Comparison of ENCODE assay signal across 7 mouse cellular contexts in the genomic region with DNA sequence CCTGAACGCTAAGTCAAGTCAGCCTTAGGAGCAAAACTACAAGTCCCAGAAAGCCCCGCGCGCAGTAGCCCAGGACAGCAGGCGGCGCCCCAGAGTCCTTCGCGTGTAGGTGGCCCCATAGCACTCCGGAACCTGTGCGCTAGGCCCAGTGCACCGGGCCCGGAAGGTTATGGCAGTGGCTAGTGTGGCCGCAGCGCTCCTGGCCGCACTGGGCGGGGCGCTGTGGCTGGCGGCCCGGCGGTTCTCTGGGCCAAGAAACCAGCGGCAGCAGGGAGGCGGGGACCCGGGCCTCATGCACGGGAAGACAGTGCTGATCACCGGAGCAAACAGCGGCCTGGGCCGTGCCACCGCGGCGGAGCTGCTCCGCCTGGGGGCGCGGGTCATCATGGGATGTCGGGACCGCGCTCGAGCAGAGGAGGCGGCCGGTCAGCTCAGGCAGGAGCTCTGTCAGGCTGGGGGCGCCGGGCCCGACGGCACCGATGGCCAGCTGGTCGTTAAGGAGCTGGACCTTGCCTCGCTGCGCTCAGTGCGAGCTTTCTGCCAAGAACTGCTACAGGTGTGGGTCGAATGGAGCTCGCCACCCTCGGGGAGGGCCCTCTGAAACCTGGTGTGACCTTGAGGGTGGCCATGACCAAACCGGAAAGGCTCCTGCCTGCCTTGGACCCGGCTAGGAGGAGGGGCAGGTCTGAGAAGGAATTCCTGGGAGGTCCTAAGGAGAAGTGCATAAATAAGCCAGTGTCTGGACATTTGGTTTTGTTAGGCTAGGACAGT. TPM values are rescaled to one million over a fixed set of nuclear protein-coding genes. Genes with fewer than 3 reads are reported as not detected.
DNase-seq lines count a peak whose midpoint lies in the region; ATAC-seq lines count a peak whose summit lies in the region.

Rdh14 (plus strand) TSS at position 102 of the 771 bp plus-strand sequence.

- H3K27ac ChIP-seq in intestine, embryonic 16.5 days (ENCODE audit: low read length): peak within 1 kb of the TSS; percentile 89
- peak within 1 kb of the TSS; percentile 80 for H3K27ac ChIP-seq in midbrain, embryonic 11.5 days (ENCODE audit: low read depth, low read length)

- H3K4me2 ChIP-seq in intestine, embryonic 16.5 days (ENCODE audit: low read depth, low read length): peak within 1 kb of the TSS; percentile 38
- peak within 1 kb of the TSS; percentile 58 for H3K4me2 ChIP-seq in midbrain, embryonic 11.5 days

- ATAC-seq in intestine, embryonic 16.5 days: peak; percentile 99
- peak; percentile 99 for ATAC-seq in midbrain, embryonic 11.5 days (ENCODE audit: low FRiP score)

- 0 out of 2 replicates have a peak, but pooled peaks cover 3% of the 10 kb centered on the region for H3K4me1 ChIP-seq in intestine, embryonic 16.5 days (ENCODE audit: control insufficient read depth, insufficient read depth, low read length)
- H3K4me1 ChIP-seq in midbrain, embryonic 11.5 days (ENCODE audit: control insufficient read depth, insufficient read depth, low read length): 0 out of 2 replicates have a peak, but pooled peaks cover 2% of the 10 kb centered on the region

- peak within 1 kb of the TSS; percentile 79 for H3K9ac ChIP-seq in intestine, embryonic 16.5 days (ENCODE audit: low read depth, low read length)
- peak within 1 kb of the TSS; percentile 93 for H3K9ac ChIP-seq in midbrain, embryonic 11.5 days (ENCODE audit: low read length)

- WGBS in intestine, embryonic 16.5 days: under 1% methylated on average over 53 of the region's 53 CpGs
- WGBS in midbrain, embryonic 11.5 days: under 1% methylated on average over 53 of the region's 53 CpGs

- no peaks in the 10 kb centered on the region for H3K9me3 ChIP-seq in intestine, embryonic 16.5 days (ENCODE audit: control insufficient read depth, low read length)
- H3K9me3 ChIP-seq in midbrain, embryonic 11.5 days (ENCODE audit: control insufficient read depth, low read length): no peaks in the 10 kb centered on the region

- no peaks in the 10 kb centered on the region for H3K36me3 ChIP-seq in intestine, embryonic 16.5 days (ENCODE audit: control insufficient read depth, insufficient read depth, low read length)
- no peaks in the 10 kb centered on the region for H3K36me3 ChIP-seq in midbrain, embryonic 11.5 days (ENCODE audit: control insufficient read depth, insufficient read depth, low read length)

- DNase-seq in adrenal gland, adult 8-10 months: peak; percentile 94
- peak; percentile 93 for DNase-seq in embryo, embryonic 9.5 days (ENCODE audit: extremely low spot score)
- DNase-seq in gastrocnemius, postnatal 4 days (ENCODE audit: low spot score in 2 of 2): peak; percentile 87 to 93
- DNase-seq in left cerebral cortex, postnatal 36 days (ENCODE audit: low spot score in 2 of 2): peak; percentile 94 to 95
- peak; percentile 99 for DNase-seq in midbrain, embryonic 11.5 days (ENCODE audit: low spot score, missing footprints)
- DNase-seq in skeletal muscle tissue, adult 2 months (ENCODE audit: low read depth, low spot score): peak; percentile 91

- H3K27me3 ChIP-seq in intestine, embryonic 16.5 days (replicated peaks; ENCODE audit: control insufficient read depth, insufficient read depth, low read length): no peaks in the 10 kb centered on the region
- no peaks in the 10 kb centered on the region for H3K27me3 ChIP-seq in midbrain, embryonic 11.5 days (ENCODE audit: control insufficient read depth, insufficient read depth, low read length)

- intact Hi-C loops in left cerebral cortex, postnatal 36 days (cut with DNase I): loop anchor here (10.0 kb wide), 1 partner anchor 1356 kb away; no protein-coding TSS in a partner anchor

- H3K4me3 ChIP-seq in intestine, embryonic 16.5 days (ENCODE audit: low read length): peak within 1 kb of the TSS; percentile 71
- H3K4me3 ChIP-seq in midbrain, embryonic 11.5 days (ENCODE audit: low read depth, low read length): peak within 1 kb of the TSS; percentile 71

RNA-seq across cellular contexts. Expression of gene Rdh14, which starts in this region (rescaled TPM):
- total RNA-seq in adrenal gland, adult 8-10 months (2022): 10 to 100 TPM; 31.7 to 40.4 (median 33.8) TPM
- 10 to 100 TPM; 32.0 to 34.5 TPM for total RNA-seq in gastrocnemius, postnatal 4 days (2021)
- 41.5 and 44.4 TPM in 2 replicates for polyA plus RNA-seq in intestine, embryonic 16.5 days (2015; fragmentation: Nextera tagmentation; extraction: Ambion mirVana)
- total RNA-seq in left cerebral cortex, postnatal 36 days (2021): 10 to 100 TPM; 35.9 to 36.5 TPM
- polyA plus RNA-seq in midbrain, embryonic 11.5 days (2014; fragmentation: Nextera tagmentation; extraction: Ambion mirVana): 30.4 and 31.0 TPM in 2 replicates

Comparison
In these comparisons a context has a peak if more than half of its experiments do, and no peak if none do; other contexts are left out.
1. Peak in every context shown above with its lines: DNase-seq, ATAC-seq, H3K4me3 ChIP-seq and H3K27ac ChIP-seq.